Mouse (Mus musculus) kidney, postnatal 25 days (tissue): ENCODE measurements around the gene Vrtn.

Source experiments
- DNase-seq, 2 experiments: peaks; one replicate each; pipeline ENCODE4 v3.0.0; 2021; ENCODE audit warnings: mixed read lengths in 2 of 2

The Vrtn gene

GRCm38 (mm10) chr12:84689051-84689450 lies 48.2 kb downstream of the Vrtn start:
- DNase-seq = no peak

GRCm38 (mm10) chr12:84691347-84691746 lies 50.5 kb downstream of the Vrtn start:
- no peak for DNase-seq

- DNase-seq = no peak
Measured at GRCm38 (mm10) chr12:84692141-84692540, 51.3 kb downstream of the Vrtn start.

- peak; percentile 69 to 79 for DNase-seq
Measured at GRCm38 (mm10) chr12:84698319-84699081, 57.7 kb downstream of the Vrtn start, which contains the start of gene Syndig1l. Syndig1l (minus strand) TSS chr12:84698831.
